Mouse (Mus musculus) hematopoietic multipotent progenitor cell, adult 10-12 weeks (in vitro differentiated cells): ENCODE measurements around the gene Inpp5f. TPM values are rescaled to one million over a fixed set of nuclear protein-coding genes. Genes with fewer than 3 reads are reported as not detected.

Experiments used
- polyA plus RNA-seq: library from polyadenylated mRNA; stranded (reverse); fragments of >175 nt; gene quantifications from 2 replicates; pipeline ENCODE4 v1.2.3, GENCODE M21; 2012; ENCODE audit warnings: low replicate concordance

The Inpp5f gene
- 7.7 and 14.4 TPM in 2 replicates for polyA plus RNA-seq

DNA sequence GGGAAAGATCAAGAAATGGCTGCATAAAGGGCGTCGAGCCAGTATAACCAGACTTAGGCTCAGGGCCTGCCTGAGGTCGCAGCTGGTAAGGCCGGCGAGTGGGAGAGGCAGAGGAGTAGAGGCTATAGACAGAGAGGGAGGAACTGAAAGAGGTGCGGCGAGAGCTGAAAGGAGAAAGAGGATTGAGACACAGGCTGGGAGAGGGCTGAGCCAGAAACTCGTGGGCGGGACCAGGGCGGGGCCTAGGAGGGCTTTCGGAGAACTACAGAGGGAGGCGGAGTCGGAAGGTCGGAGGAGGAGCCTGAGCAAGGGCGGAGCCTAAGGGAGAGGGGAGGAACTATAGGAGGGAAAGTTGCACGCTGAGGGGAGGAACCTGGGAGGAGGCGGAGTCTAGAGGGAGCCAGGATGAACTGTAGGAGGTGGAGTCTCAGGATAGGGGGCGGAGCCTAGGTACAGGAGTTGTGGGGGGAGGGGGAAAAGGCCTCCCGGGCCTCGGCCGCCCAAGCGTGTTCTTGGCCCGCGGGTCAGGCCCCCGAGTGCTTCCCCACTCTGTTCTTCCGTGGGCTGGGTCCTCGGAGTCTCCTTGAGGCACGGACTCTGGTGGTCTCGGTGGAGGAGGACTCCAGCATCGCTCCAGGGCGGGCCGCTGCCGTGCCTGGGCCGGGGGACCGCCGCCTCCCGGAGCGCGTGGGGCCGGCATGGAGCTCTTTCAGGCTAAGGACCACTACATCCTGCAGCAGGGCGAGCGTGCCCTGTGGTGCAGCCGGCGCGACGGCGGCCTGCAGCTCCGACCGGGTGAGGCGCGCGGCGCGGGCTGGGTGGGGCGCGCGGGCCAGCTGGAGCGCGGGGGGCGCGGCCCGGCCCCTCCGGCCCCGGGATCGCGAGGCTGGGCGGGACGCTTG is at the start of gene Inpp5f:
Inpp5f (plus strand) TSS at position 432 of the 902 bp plus-strand sequence.

GRCm38 (mm10) chr7:128740334-128740733 is 129.2 kb downstream of the Inpp5f start, which contains the start of gene Mcmbp:
Gene Mcmbp, minus strand, starts transcription at chr7:128740495.

GRCm38 (mm10) chr7:128744684-128745485 is 133.8 kb downstream of the Inpp5f start, which contains the start of gene Sec23ip:
Gene Sec23ip, plus strand, starts transcription at chr7:128744943.

Other genes with a start within 250 kb of the Inpp5f start
- 37.5 and 74.5 TPM in 2 replicates for gene Rgs10, start 192.6 kb upstream of the Inpp5f start, polyA plus RNA-seq
- gene Tial1, start 149.6 kb upstream of the Inpp5f start, polyA plus RNA-seq: 38.9 and 66.0 TPM in 2 replicates
- 18.7 and 44.8 TPM in 2 replicates for gene Bag3, start 87.7 kb upstream of the Inpp5f start, polyA plus RNA-seq
- gene Mcmbp, start 129.2 kb downstream of the Inpp5f start, polyA plus RNA-seq: 24.4 and 37.9 TPM in 2 replicates
- gene Sec23ip, start 133.6 kb downstream of the Inpp5f start, polyA plus RNA-seq: 7.4 and 12.9 TPM in 2 replicates